Mouse (Mus musculus) heart, adult 2 months (tissue): Measurements from ENCODE around the gene Prrg1. TPM values are rescaled to one million over a fixed set of nuclear protein-coding genes. Genes with fewer than 3 reads are reported as not detected.
"Not testable (repeated sequence)": the region's sequence is repeated elsewhere in the genome, so short reads cannot be mapped to it uniquely, and the experiment has no call there.

Experiments
- DNase-seq, 2 experiments: peaks; one replicate each; pipeline ENCODE4 v3.0.0; 2021
- H3K27ac ChIP-seq: fragments of 200-600 bp; 2 replicates; pipeline ENCODE4 v1.8.1; 2022
- H3K27me3 ChIP-seq: fragments of 200-500 bp; 2 replicates; pipeline ENCODE4 v1.6.1; 2012; ENCODE audit warnings: mild to moderate bottlenecking, low read length, inconsistent platforms, mixed read lengths; ENCODE audit not compliant: control insufficient read depth, insufficient read depth
- H3K36me3 ChIP-seq: fragments of 200-500 bp; 2 replicates; pipeline ENCODE4 v1.6.1; 2012; ENCODE audit warnings: low read length, inconsistent platforms; ENCODE audit not compliant: control insufficient read depth, insufficient read depth
- H3K4me1 ChIP-seq: fragments of 200-500 bp; 2 replicates; pipeline ENCODE4 v1.6.1; 2011; ENCODE audit warnings: low read length; ENCODE audit not compliant: control insufficient read depth, insufficient read depth
- H3K4me3 ChIP-seq: fragments of 200-600 bp; 2 replicates; pipeline ENCODE4 v1.8.1; 2022
- H3K79me2 ChIP-seq: fragments of 200-500 bp; replicated peaks from 2 replicates; pipeline ENCODE4 v1.6.1; 2012; ENCODE audit warnings: mild to moderate bottlenecking, inconsistent platforms, low read length, moderate library complexity, mixed read lengths; ENCODE audit not compliant: control insufficient read depth, insufficient read depth
- H3K9ac ChIP-seq: fragments of 200-500 bp; 2 replicates; pipeline ENCODE4 v1.6.1; 2012; ENCODE audit warnings: low read depth, mild to moderate bottlenecking, control low read depth, inconsistent platforms, low read length, mixed read lengths
- CTCF ChIP-seq: fragments of 200-600 bp; IDR thresholded peaks from 2 replicates; pipeline ENCODE4 v1.8.1; 2022; ENCODE audit warnings: antibody characterized with exemption, mild to moderate bottlenecking, moderate library complexity
- EP300 ChIP-seq: fragments of 200-500 bp; IDR thresholded peaks from 2 replicates; pipeline ENCODE4 v1.6.1; 2011; ENCODE audit warnings: low read depth, low read length, control low read depth; ENCODE audit not compliant: insufficient read depth
- POLR2A ChIP-seq: fragments of 200-500 bp; IDR thresholded peaks from 2 replicates; pipeline ENCODE4 v1.6.1; 2011; ENCODE audit warnings: mild to moderate bottlenecking, low read depth, low read length, control low read depth; ENCODE audit not compliant: insufficient read depth
- WGBS: fragments of 180-500 bp; shearing (Covaris S2); methylation state at CpG from one replicate; pipeline ENCODE4 v1.1.7; 2018; 5-methylcytosine and 5-hydroxymethylcytosine counted together
- intact Hi-C: fragments of 180-260 bp; cut with DNase I; formaldehyde crosslinking; loops from one replicate; pipeline ENCODE4 v1.15.1; 2025
- polyA plus RNA-seq: library from polyadenylated mRNA; depleted of rRNA; stranded (reverse); fragments of >200 nt; gene quantifications from 2 replicates; pipeline ENCODE4 v1.2.3, GENCODE M21; 2012; rRNA removed
- total RNA-seq, 2 experiments: library from RNA; stranded (reverse); gene quantifications; 2 replicates each; pipeline ENCODE4 v1.2.3; 2021

Gene Prrg1
- total and polyA plus RNA-seq, 3 experiments, result 3.8 to 9.4 (median 8.4) TPM

DNA sequence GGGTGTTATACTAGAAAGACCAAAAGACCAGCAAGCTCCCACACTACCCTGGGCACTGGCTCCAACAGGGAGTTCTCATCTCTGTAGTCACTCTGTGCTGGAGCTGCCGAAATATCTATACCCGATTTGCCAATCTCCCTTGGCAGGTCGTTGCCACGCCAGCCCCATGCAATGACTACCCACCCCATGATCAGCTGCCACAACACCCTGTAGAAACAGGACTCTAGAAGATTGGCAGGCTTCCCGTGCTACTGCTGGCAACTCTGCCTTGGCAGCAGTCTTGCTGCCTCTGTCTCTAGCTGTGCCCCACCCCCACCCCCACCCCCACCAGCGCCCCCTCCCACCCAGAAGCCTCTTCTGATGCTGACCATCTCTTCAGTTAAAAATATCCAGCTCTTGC lies 149.3 kb downstream of the Prrg1 start:
- TF ChIP-seq POLR2A (no peak), CTCF (no peak), EP300 (no peak)
- WGBS, result 51% methylated on average over 6 of the region's 6 CpGs
- no peak overlapping the region for H3K27ac ChIP-seq
- H3K4me1 ChIP-seq, result no peaks in the 10 kb centered on the region
- H3K36me3 ChIP-seq, result no peaks in the 10 kb centered on the region
- no peak overlapping the region for H3K9ac ChIP-seq
- intact Hi-C loops, result no loop called here
- H3K27me3 ChIP-seq, result no peaks in the 10 kb centered on the region
- no peaks in the 10 kb centered on the region for H3K79me2 ChIP-seq
- peak in 1 of 2 experiments; percentile 24 for DNase-seq
- H3K4me3 ChIP-seq, result no peak overlapping the region

DNA sequence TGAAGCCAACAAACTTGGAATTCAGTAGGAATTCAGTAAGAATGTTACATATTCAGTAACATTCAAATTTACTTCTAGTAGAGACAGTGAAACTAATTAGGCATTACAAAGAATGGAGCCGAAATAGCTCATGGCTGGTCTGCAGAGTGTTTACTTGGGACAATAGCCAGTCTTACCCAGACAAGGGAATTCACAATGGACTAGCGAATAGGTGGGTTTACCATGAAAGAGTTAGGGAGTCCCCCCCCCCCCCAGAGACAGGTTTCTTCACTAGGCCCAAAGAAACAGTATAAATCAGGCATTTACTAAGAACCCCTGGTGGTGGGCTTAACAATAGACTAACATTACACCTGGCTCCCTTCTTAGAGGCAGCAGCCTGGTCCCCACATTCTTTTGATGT lies 180.3 kb downstream of the Prrg1 start:
- WGBS, result 70% methylated on average over 2 of the region's 2 CpGs
- H3K27me3 ChIP-seq, H3K79me2 ChIP-seq, H3K4me3 ChIP-seq, H3K27ac ChIP-seq, H3K9ac ChIP-seq, DNase-seq, H3K36me3 ChIP-seq, H3K4me1 ChIP-seq, intact Hi-C loops: not testable (repeated sequence)

Other genes with a start within 250 kb of the Prrg1 start
- not detected for gene 4930480E11Rik, start 214.3 kb downstream of the Prrg1 start, total RNA-seq
- gene 4930480E11Rik, start 214.3 kb downstream of the Prrg1 start, polyA plus RNA-seq, result not detected in 2 replicates
- gene Fam47c, start 153.9 kb upstream of the Prrg1 start, total RNA-seq, result not detected
- not detected in 2 replicates for gene Fam47c, start 153.9 kb upstream of the Prrg1 start, polyA plus RNA-seq